Mouse (Mus musculus) mature B cell (primary cell): Measurements from ENCODE around the gene Mtrf1l.

ENCODE experiments used
- in situ Hi-C: fragments of 300-500 bp; cut with MboI; formaldehyde crosslinking; loops from 2 replicates; pipeline ENCODE4 v1.14.3; 2019

Mtrf1l gene

GRCm38 (mm10) chr10:5823740-5824491 is at the start of gene Mtrf1l:
Mtrf1l (minus strand) TSS chr10:5823910.
- in situ Hi-C loops, result loop anchor here (25.0 kb wide), 2 partner anchors 1388 to 1837 kb away; partner anchors contain the start of gene Cnksr3

- in situ Hi-C loops, result no loop called here
Observed at GRCm38 (mm10) chr10:5871081-5871480, 47.4 kb upstream of the Mtrf1l start.

DNA sequence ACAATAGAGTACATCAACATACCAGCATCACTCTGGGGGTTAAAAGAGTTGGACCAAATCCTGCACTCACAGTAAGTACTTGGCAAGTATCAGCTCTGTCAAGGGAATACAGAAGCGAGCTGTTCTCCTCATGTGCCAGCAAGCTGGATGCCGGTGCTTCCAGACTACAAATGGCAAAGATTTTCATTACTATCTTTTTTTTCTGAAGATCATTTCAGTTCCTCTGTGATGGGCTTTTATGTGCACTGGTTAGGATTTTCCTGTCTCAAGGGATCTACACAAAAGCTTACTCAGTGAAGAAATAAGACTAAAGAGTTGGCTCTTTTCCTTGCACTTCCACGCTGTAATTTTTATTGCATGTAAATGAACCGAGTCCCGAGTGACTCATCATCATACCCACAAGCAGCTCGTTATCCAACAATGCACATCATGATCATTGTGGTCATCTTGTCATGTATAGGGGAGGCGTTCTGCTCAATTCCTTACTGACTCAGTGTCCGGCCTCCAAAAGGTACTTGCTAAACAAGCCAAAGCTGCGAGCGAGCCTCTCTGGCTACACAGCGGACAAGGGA is 44.4 kb upstream of the Mtrf1l start:
- in situ Hi-C loops, result no loop called here

DNA sequence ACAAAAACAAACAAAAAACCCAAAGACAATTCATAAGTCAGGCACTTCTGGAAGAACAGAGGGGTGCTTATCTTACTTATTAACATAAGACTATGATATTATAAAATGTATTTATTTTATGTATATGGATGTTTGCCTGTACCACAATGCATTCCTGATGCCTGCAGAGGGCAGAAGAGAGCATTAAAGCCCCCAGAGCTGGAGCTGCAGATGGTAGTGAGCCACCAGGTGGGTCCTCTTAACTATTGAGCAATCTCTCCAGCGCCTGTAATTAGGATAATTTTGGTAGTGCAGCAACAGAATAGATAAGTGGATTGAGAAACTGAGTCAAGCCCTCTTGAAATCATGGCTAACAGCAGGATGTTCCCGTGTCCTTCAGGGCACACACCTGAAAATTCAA is 42.3 kb upstream of the Mtrf1l start:
- in situ Hi-C loops, result no loop called here

DNA sequence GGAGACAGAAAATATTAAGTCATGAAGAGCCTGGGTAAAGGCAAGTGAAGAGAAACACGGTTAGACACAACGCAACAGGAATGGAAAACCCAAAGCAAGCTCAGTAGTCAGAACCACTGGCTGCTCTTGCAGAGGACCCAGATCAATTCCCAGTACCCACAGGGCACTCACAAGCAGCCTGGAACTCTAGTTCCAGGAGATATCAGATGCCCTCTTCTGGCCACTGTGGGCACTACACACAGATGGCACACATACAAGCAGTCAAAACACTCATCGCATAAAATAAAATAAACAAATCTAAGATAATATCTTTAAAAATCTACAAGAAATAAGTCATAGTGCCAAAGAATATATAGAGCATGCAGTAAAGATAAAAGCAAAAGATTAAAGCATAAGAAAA is 39.0 kb upstream of the Mtrf1l start:
- in situ Hi-C loops, result no loop called here

DNA sequence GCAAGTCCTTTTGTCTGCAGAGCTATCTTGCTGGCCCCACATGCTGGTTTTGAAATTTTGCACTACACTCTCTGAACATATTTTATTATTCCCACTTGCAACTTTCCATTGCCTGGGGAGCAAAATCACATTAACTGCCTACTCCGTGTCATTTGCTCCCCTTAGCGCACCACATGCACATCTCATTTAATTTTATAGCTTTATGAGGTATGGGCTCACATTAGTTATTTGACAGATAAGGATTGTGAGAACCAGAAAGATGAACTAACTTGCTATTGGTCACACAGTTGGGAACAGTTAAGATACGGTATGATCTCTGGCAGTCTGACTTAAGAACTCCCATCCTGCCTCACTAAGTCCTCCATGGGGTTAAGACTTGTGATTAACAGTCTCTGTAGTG is 37.1 kb upstream of the Mtrf1l start:
- in situ Hi-C loops, result no loop called here

- in situ Hi-C loops, result no loop called here
Observed at GRCm38 (mm10) chr10:5859729-5860128, 36.0 kb upstream of the Mtrf1l start.

GRCm38 (mm10) chr10:5857996-5858549 is 34.4 kb upstream of the Mtrf1l start:
- in situ Hi-C loops, result no loop called here

DNA sequence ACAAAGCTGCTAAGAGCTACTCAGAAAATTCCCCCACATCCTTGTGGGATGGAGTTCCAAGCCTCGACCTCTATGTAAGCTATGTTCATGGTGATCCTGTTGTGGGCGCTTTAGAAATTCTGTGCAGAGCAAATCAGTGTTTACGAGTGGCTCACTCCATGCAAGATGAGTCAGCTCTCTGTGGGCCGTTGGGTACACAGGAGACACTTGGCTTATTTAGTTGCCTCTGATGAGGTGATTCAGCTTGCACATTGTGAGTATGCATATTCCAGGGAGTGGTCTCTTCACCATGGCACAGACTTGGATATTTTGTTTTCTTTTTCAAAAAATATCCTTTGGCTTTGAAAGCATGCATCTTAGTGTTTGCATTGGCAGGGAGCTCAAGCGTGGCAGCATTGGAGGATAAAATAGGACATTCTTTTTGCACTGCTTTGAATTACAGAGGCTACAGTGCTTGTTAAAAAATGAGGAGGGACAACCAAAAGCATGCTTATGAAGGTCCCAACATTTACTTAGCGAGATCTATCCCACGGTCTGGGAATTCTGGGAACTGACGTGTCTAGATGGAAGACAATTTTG is 29.7 kb upstream of the Mtrf1l start:
- in situ Hi-C loops, result no loop called here

DNA sequence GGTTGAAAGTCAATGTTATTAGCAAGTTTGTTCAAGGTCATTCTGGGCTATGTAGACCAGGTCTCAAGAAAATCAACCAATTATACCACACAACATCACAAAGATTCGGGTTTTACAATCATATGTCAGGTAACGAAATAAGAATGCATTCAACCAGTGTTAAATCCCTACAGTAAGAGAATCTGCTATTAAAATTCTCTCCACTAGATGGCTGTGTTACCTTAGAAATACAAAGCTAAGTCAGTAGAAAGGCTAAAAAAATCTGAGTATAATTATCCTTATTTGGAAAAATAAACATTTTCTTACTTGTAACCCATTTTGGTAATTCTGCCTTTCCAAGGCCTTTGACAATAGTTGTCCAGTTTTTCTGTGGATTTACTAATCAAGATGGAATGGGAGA is 23.2 kb upstream of the Mtrf1l start:
- in situ Hi-C loops, result loop anchor here (25.0 kb wide), 1 partner anchor 235 kb away; no protein-coding TSS in a partner anchor

DNA sequence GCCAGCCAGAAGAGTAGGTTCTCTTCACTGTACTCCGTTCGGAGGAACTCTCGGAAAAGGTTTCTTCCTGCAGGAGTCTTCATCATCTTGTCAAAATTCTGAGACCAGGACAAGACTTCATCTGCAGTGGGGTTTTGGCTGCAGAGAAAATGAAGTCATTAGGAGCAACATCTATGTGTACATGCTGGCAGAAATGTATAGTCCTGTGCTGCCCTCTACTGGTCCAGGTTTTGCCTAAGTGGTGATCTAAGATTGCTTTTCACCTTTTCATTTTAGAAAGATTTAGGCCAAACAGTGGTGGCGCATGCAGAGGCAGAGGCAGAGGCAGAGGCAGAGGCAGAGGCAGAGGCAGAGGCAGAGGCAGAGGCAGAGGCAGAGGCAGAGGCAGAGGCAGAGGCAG is 17.7 kb upstream of the Mtrf1l start:
- in situ Hi-C loops, result loop anchor here (25.0 kb wide), 1 partner anchor 229 kb away; no protein-coding TSS in a partner anchor

DNA sequence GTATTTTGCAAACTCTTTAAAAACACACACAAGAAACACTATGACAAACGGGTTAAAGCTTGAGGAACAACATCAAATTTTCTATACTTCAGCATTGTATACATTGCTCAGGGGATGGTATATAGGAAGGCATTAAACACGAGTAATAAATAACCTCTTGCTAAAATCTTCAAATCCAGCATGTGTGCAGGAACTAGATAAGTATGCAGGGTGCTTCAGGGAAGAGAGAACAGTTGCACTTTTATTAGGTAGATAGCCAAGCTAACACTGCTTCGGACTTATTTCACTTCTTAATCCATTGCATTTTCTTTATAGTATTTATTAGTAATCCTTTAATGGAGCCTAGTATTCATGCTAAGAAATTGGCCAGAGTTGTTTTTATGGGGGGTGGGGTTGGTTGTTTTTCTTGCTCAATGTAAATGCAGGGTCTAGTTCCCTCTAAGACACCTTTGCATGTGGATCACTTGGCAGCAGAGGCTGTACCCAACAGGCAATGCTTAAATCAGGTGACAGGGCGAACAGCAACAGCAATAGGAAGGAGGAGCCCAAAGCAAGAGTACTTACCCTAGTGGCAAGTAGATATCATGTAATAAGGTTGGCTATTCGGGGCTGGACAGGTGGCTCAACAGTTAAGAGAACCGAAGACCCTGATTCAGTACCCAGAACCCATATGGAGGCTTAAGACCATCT is 2.8 kb upstream of the Mtrf1l start:
- in situ Hi-C loops, result loop anchor here (25.0 kb wide), 1 partner anchor 214 kb away; no protein-coding TSS in a partner anchor

DNA sequence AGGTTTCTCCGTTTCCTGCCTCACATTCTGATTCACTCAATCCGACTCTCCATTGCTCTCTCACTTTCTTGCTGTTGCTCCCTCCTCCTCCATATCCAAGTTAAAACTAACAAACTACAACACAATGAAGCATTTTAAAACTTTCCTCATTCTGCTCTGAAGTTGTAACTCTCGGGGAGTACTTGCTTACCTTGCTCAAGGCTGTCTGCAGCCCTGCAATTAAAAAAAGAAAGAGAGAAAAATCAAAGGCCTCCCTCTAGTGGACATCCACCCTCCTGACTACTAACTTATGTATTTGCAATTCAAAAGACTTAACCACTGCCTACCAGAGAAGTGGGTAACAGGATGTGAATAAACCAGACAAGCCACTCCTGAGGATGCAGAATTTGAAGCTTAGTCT is 1.1 kb upstream of the Mtrf1l start:
- in situ Hi-C loops, result loop anchor here (25.0 kb wide), 3 partner anchors 212 to 1837 kb away; partner anchors contain the start of gene Cnksr3

- in situ Hi-C loops, result loop anchor here (25.0 kb wide), 2 partner anchors 1389 to 1836 kb away; partner anchors contain the start of gene Cnksr3
Observed at GRCm38 (mm10) chr10:5823291-5823739, 395 bp downstream of the Mtrf1l start.

GRCm38 (mm10) chr10:5818772-5819171 is 4.9 kb downstream of the Mtrf1l start:
- in situ Hi-C loops, result loop anchor here (25.0 kb wide), 2 partner anchors 1394 to 1831 kb away; partner anchors contain the start of gene Cnksr3

GRCm38 (mm10) chr10:5815968-5816367 is 7.7 kb downstream of the Mtrf1l start:
- in situ Hi-C loops, result loop anchor here (25.0 kb wide), 2 partner anchors 1396 to 1829 kb away; partner anchors contain the start of gene Cnksr3

- in situ Hi-C loops, result loop anchor here (25.0 kb wide), 2 partner anchors 1399 to 1826 kb away; partner anchors contain the start of gene Cnksr3
Observed at GRCm38 (mm10) chr10:5813724-5814123, 10.0 kb downstream of the Mtrf1l start.

GRCm38 (mm10) chr10:5807683-5808082 is 16.0 kb downstream of the Mtrf1l start:
- in situ Hi-C loops, result loop anchor here (25.0 kb wide), 2 partner anchors 1405 to 1820 kb away; partner anchors contain the start of gene Cnksr3

- in situ Hi-C loops, result loop anchor here (25.0 kb wide), 2 partner anchors 1405 to 1820 kb away; partner anchors contain the start of gene Cnksr3
Observed at GRCm38 (mm10) chr10:5806996-5807395, 16.7 kb downstream of the Mtrf1l start.

DNA sequence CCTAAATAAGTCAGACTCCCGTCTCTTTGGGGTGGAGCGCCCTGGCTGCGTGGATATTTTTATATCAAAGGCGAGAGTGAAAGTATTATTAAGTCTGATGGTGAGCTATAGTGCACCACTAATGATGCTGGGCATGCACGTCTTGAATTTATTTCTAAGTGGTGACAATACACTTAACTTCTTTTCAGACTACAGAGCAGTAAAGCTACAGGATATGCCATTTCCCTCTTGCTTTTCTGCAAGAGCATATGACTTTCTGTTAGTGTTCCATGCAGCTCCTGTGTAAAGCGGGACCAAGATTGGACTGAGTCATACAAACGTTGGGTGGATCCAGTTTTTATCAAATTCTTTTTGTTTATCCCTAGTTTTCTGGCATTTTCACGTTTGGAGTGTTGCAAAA is 17.3 kb downstream of the Mtrf1l start:
- in situ Hi-C loops, result loop anchor here (25.0 kb wide), 2 partner anchors 1406 to 1819 kb away; partner anchors contain the start of gene Cnksr3

- in situ Hi-C loops, result loop anchor here (25.0 kb wide), 2 partner anchors 1406 to 1819 kb away; partner anchors contain the start of gene Cnksr3
Observed at GRCm38 (mm10) chr10:5805731-5806307, 17.9 kb downstream of the Mtrf1l start.
